Mouse (Mus musculus) cerebellum, adult 2 months (tissue): ENCODE data around the gene Ppp3ca.

Experiments used
- CTCF ChIP-seq: fragments of 200-500 bp; IDR thresholded peaks from 2 replicates; pipeline ENCODE4 v1.5.1; 2011; ENCODE audit warnings: low read depth, mild to moderate bottlenecking, control low read depth, low read length, moderate library complexity, borderline replicate concordance; ENCODE audit not compliant: insufficient read depth
- POLR2A ChIP-seq: fragments of 200-500 bp; IDR thresholded peaks from 2 replicates; pipeline ENCODE4 v1.6.1; 2011; ENCODE audit warnings: low read length, control low read depth, borderline replicate concordance; ENCODE audit not compliant: insufficient read depth

DNA sequence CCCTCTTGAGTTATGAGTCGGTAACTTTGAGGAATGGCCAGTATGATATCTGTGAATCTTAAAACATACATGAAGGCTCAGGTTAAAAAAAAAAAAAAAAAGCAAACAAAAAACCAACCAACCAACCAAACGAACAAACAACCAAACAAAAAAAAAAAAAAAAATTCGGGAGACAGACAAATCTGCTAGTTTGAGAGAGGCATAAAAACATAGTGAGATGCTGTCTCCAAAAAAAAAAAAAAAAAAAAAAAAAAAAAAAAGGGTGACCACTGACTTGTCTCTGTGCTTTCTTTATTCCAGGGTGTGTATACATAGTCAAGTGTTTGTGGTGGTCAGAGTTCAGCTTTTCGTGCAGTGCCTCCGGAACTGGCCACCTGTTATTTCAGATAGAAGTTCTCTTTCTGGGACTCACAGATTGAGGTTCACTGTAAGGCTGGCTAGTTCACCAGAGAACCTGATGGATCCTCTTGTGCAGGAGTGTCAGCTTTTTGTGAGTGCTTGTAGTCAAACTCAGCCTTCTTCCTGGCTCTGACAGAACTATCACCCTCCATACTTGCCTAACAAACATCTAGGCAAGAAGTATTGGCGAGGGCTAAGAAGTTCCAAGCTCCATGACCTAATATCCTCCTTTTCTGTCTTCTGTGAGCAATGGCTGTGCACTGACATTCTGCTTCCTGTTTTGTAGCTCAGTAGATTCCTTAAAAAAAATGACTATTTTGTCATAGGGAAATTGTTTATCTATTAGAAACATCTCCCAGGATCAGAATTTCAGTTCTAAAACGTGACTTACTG is 124.7 kb downstream of the Ppp3ca start:
- TF ChIP-seq POLR2A (no peak), CTCF (no peak)
